Mouse (Mus musculus) C2C12 (cell line): ENCODE data around the gene Pabpn1l. TPM values are rescaled to one million over a fixed set of nuclear protein-coding genes. Genes with fewer than 3 reads are reported as not detected.

Source experiments
- H3K27me3 ChIP-seq: one replicate; pipeline ENCODE4 v1.6.1; 2011; ENCODE audit not compliant: control insufficient read depth, insufficient read depth, insufficient read length
- H3K36me3 ChIP-seq: one replicate; pipeline ENCODE4 v1.6.1; 2011; ENCODE audit not compliant: control insufficient read depth, insufficient read depth
- H3K4me3 ChIP-seq: one replicate; pipeline ENCODE4 v1.5.1; 2011; ENCODE audit warnings: mild to moderate bottlenecking, control low read depth; ENCODE audit not compliant: poor library complexity, insufficient read depth, severe bottlenecking
- H3K79me2 ChIP-seq: one replicate; pipeline ENCODE4 v1.6.1; 2011; ENCODE audit not compliant: control insufficient read depth, insufficient read depth
- H3K79me3 ChIP-seq: one replicate; pipeline ENCODE4 v1.6.1; 2011; ENCODE audit warnings: low read depth, control low read depth
- H3ac ChIP-seq: one replicate; pipeline ENCODE3; 2011; ENCODE audit warnings: low read depth; ENCODE audit not compliant: control insufficient read depth, insufficient read length
- CEBPB ChIP-seq: IDR thresholded peaks from one replicate; pipeline ENCODE4 v1.6.1; 2011; ENCODE audit warnings: low read depth, mild to moderate bottlenecking, control low read depth, moderate library complexity
- CTCF ChIP-seq: IDR thresholded peaks from one replicate; pipeline ENCODE4 v1.5.1; 2011; ENCODE audit not compliant: control insufficient read depth, insufficient read depth, insufficient read length
- FOSL1 ChIP-seq: IDR thresholded peaks from one replicate; pipeline ENCODE4 v1.8.0; 2011; ENCODE audit warnings: mild to moderate bottlenecking, low read length; ENCODE audit not compliant: poor library complexity, insufficient read depth, severe bottlenecking
- MAX ChIP-seq: IDR thresholded peaks from one replicate; pipeline ENCODE4 v1.6.1; 2011; ENCODE audit warnings: mild to moderate bottlenecking, control low read depth
- MYOD1 ChIP-seq: IDR thresholded peaks from one replicate; pipeline ENCODE4 v1.6.1; 2011; ENCODE audit warnings: low read depth; ENCODE audit not compliant: control insufficient read depth, insufficient read length
- MYOG ChIP-seq: IDR thresholded peaks from one replicate; pipeline ENCODE4 v1.6.1; 2011; ENCODE audit not compliant: control insufficient read depth, insufficient read length; ENCODE audit errors: extremely low read depth
- USF1 ChIP-seq: IDR thresholded peaks from one replicate; pipeline ENCODE4 v1.6.1; 2011; ENCODE audit warnings: low read depth, mild to moderate bottlenecking, control low read depth, moderate library complexity
- polyA plus RNA-seq: library from polyadenylated mRNA; unstranded; fragments of >200 nt; fragmentation: generic; extraction: Trizol; gene quantifications from one replicate; pipeline ENCODE4 v1.2.1, GENCODE M21; 2012; ENCODE audit warnings: missing spikeins

Gene Pabpn1l
- polyA plus RNA-seq, 1 experiment, result not detected

DNA sequence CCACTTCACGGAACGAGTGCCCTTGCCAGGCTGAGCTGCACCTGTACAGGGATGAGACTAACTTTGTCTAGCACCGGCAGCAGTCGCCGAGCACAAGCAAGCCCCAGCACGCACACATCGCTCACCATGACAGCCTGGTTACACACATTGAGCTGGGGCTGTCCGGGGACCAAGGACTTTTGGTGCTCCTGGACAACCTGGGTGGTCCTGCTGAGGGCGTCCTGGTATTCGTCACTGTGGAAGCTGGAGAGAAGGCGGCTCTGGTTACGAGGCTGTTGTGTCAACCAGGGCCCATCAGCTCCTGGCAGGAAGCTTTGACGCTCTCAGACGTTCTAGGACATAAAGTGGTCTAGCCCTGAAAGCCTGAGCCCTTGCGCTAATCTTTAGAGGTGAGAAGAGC lies 41.6 kb downstream of the Pabpn1l start:
- no peak for TF ChIP-seq MYOG
- TF ChIP-seq CTCF, result no peak
- no peak for TF ChIP-seq FOSL1
- H3K36me3 ChIP-seq, result no peaks in the 10 kb centered on the region
- H3K27me3 ChIP-seq, result no peaks in the 10 kb centered on the region
- no peak overlapping the region for H3ac ChIP-seq
- no peak overlapping the region for H3K4me3 ChIP-seq
- peaks cover 7% of the 10 kb centered on the region for H3K79me2 ChIP-seq
- H3K79me3 ChIP-seq, result peaks cover 4% of the 10 kb centered on the region

DNA sequence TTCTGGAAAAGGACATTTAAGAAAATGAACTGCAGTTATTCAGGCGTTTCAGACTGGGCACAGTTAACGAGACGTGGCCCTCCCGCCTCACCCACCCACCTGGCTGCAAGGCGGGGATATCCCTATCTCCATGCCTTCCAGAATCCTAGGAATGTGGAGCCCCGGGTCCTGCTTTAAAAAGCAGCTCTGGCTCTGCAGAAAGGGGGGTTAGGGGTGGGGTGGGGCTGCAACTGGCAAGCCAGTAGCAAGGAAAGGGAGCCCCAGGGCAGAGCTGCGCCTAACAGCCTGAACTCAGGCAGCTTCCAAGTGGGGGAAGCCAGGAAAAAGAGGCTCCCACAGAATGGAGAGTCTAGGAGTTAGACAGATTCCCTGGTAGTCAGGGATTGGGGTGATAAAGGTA lies 43.3 kb downstream of the Pabpn1l start:
- no peak overlapping the region for H3ac ChIP-seq

DNA sequence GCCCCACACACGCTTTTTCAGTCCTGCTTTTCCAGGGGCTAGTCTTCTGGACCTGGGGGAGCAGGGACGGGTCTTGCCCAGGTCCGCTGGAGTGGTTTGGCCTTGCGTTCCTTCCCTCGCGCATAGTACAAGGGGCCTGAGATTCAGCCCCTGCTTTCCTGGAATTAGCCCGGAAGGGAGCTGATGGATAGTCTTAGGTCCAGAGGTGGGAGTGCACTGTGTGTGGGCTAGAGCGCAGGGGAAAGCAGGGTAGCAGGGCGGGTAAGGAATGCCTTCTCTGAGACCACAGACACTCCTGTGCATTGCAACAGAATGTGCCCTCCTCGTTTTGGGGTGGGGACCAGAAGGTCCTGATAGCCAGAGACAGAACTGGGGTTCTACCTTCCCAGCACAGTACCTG lies 45.4 kb downstream of the Pabpn1l start:
- H3ac ChIP-seq, result no peak overlapping the region
- TF ChIP-seq FOSL1 (no peak), USF1 (no peak), MYOD1 (no peak), CTCF (no peak), CEBPB (no peak), MYOG (no peak), MAX (no peak)
- no peaks in the 10 kb centered on the region for H3K27me3 ChIP-seq
- H3K79me2 ChIP-seq, result peaks cover 35% of the 10 kb centered on the region
- H3K4me3 ChIP-seq, result no peak overlapping the region
- peaks cover 29% of the 10 kb centered on the region for H3K36me3 ChIP-seq
- H3K79me3 ChIP-seq, result peaks cover 12% of the 10 kb centered on the region

More for the DNA sequence above, 43.3 kb downstream of the Pabpn1l start:
- H3K79me3 ChIP-seq, result peaks cover 12% of the 10 kb centered on the region
- peaks cover 13% of the 10 kb centered on the region for H3K36me3 ChIP-seq
- TF ChIP-seq USF1 (no peak), MYOD1 (no peak), CEBPB (no peak), MAX (no peak), FOSL1 (no peak), CTCF (no peak), MYOG (no peak)
- no peak overlapping the region for H3K4me3 ChIP-seq
- H3K79me2 ChIP-seq, result peaks cover 24% of the 10 kb centered on the region
- no peaks in the 10 kb centered on the region for H3K27me3 ChIP-seq

DNA sequence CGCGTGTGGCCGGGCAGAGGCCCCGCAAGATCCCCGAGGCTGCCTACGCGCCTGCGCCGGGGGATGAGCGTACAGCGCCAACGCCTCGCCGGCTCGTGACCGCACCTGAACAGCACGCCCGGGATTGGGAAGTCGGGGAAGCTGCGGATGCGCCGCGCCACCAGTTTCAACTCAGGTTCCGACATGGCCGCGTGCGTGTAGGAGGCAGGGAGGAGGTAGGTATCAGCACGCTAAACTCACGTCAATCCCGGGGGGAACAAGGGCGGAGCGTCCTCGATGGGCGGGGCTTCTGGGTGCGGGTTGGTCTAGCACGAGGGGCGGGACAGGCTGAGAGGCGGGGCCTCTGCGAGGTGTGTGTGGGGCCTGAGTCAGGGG lies 45.9 kb downstream of the Pabpn1l start, which contains the start of gene Aprt:
Gene Aprt, minus strand, starts transcription at position 262 of the 375 bp plus-strand sequence.
- Histone ChIP-seq H3ac (peak within 1 kb of the TSS; percentile 86), H3K79me2 (peaks cover 40% of the 10 kb centered on the region), H3K79me3 (peaks cover 12% of the 10 kb centered on the region), H3K27me3 (no peaks in the 10 kb centered on the region), H3K36me3 (peaks cover 34% of the 10 kb centered on the region), H3K4me3 (peak within 1 kb of the TSS; percentile 78)
- no peak for TF ChIP-seq USF1
- peak; percentile 77 for TF ChIP-seq MAX

DNA sequence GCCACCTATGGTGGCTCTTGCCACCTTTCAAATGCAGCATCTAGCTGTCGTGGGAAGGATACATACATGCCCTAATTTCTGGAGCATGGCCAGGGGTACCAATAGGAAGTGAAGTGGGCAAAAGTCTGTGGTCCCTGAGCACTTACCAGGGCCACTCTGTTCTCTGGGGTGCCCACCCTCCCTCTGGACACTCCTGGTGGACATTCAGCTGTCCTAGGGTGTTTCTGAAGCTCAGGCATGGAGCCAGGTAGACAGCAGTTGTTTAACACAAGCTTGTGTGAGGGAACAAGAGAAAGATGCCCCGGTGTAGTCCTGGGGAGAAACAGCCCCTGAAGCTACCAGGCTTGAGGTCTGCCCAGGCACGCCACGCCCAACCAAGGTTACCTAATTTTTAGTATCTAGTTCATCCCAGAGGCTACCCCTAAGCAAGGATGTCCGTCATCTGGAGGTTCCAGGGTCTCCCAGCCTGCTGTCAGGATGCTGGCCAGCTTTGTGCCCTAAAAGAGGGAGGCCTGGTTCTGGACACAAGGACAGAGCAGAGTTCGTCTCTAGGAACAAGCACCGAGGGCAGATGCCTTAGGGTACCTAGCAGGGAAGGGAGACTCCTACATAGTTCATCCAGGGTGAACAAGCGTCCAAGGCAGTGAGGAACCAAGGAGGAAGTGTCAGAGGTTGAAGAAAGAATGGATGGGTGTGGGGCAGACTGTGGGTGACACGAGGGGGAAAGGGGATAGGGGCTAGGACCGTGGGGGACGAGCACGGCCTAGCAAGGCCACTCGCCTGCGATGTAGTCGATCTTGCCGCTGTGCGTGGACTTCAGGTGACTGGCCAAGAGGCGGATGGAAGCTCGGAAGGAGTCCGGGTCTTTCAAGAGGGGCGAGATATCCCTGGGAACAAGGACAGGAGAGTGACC lies 46.5 kb downstream of the Pabpn1l start:
- peak overlapping the region; percentile 86 for H3ac ChIP-seq
- H3K79me3 ChIP-seq, result peaks cover 16% of the 10 kb centered on the region
- H3K4me3 ChIP-seq, result peak overlapping the region; percentile 78
- H3K79me2 ChIP-seq, result peaks cover 47% of the 10 kb centered on the region
- peaks cover 40% of the 10 kb centered on the region for H3K36me3 ChIP-seq
- TF ChIP-seq MYOD1 (no peak), FOSL1 (no peak), MAX (no peak), USF1 (no peak), CEBPB (no peak), MYOG (no peak), CTCF (no peak)
- H3K27me3 ChIP-seq, result no peaks in the 10 kb centered on the region

DNA sequence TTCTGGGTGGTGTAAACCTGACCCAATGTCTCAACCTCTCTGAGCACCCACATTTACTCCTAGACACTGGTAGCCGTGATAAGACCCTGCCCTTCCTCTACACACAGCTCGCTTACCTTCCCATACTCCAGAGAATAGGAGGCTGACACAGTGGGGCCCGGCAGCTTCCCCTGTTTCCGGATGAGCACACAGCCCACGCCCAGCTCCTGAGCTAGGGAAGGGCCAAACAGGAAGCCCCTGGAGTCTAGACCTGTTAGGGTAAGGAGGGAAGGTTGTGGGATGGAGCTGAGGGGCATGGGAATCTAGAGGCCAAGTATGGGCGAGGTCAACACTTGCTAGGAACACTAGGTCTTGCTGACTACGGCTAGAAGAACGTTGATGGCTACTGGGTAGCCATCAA lies 47.3 kb downstream of the Pabpn1l start:
- peak overlapping the region; percentile 86 for H3ac ChIP-seq
- H3K36me3 ChIP-seq, result peaks cover 47% of the 10 kb centered on the region
- no peaks in the 10 kb centered on the region for H3K27me3 ChIP-seq
- peaks cover 54% of the 10 kb centered on the region for H3K79me2 ChIP-seq
- peaks cover 23% of the 10 kb centered on the region for H3K79me3 ChIP-seq
- H3K4me3 ChIP-seq, result peak overlapping the region; percentile 78
- TF ChIP-seq MAX, result no peak
- TF ChIP-seq CEBPB, result no peak
- TF ChIP-seq MYOG, result no peak
- no peak for TF ChIP-seq CTCF
- TF ChIP-seq FOSL1, result no peak
- no peak for TF ChIP-seq USF1
- TF ChIP-seq MYOD1, result no peak
